Mouse (Mus musculus) embryonic facial prominence, embryonic 13.5 days (tissue): ENCODE measurements at regions not wholly inside any gene's neighbourhood (a gene's known extent, or its start where the extent isn't known, plus 50 kb on each side); places are given as distances from the start of the nearest gene placed in this dataset.

Experiments
- ATAC-seq: fragments of 200-750 bp; cut with Nextera tagmentation; 2 replicates; pipeline ENCODE4 v1.8.0; 2017; ENCODE audit warnings: low read depth; ENCODE audit not compliant: insufficient number of reproducible peaks, insufficient read depth, low FRiP score, low TSS enrichment
- H3K27ac ChIP-seq: fragments of 300-500 bp; sonication (generic); 2 replicates; pipeline ENCODE4 v1.5.1; 2015; ENCODE audit warnings: moderate library complexity, mild to moderate bottlenecking, inconsistent platforms
- H3K27me3 ChIP-seq: fragments of 300-500 bp; sonication (generic); 2 replicates; pipeline ENCODE4 v1.6.1; 2015; ENCODE audit warnings: mild to moderate bottlenecking, inconsistent platforms
- H3K36me3 ChIP-seq: fragments of 300-500 bp; sonication (generic); 2 replicates; pipeline ENCODE4 v1.6.1; 2015; ENCODE audit warnings: mild to moderate bottlenecking, inconsistent platforms
- H3K4me1 ChIP-seq: fragments of 300-500 bp; sonication (generic); 2 replicates; pipeline ENCODE4 v1.6.1; 2015; ENCODE audit warnings: inconsistent platforms
- H3K4me2 ChIP-seq: fragments of 300-500 bp; sonication (generic); 2 replicates; pipeline ENCODE4 v1.6.1; 2015; ENCODE audit warnings: moderate library complexity, mild to moderate bottlenecking, inconsistent platforms
- H3K4me3 ChIP-seq: fragments of 300-500 bp; sonication (generic); 2 replicates; pipeline ENCODE4 v1.5.1; 2015; ENCODE audit warnings: mild to moderate bottlenecking, inconsistent platforms
- H3K9ac ChIP-seq: fragments of 300-500 bp; sonication (generic); 2 replicates; pipeline ENCODE4 v1.6.1; 2015; ENCODE audit warnings: mild to moderate bottlenecking, inconsistent platforms
- H3K9me3 ChIP-seq: fragments of 300-500 bp; sonication (generic); 2 replicates; pipeline ENCODE4 v1.6.1; 2016; ENCODE audit warnings: inconsistent platforms
- WGBS: fragments of 180-500 bp; shearing (Covaris S2); methylation state at CpG from one replicate; pipeline ENCODE4 v1.1.7; 2015; ENCODE audit warnings: mixed read lengths; 5-methylcytosine and 5-hydroxymethylcytosine counted together

GRCm38 (mm10) chr1:59403831-59404547 is 78.2 kb upstream of the Fzd7 start:
- Histone ChIP-seq H3K36me3 (no peaks in the 10 kb centered on the region), H3K4me2 (no peak overlapping the region), H3K4me3 (no peak overlapping the region), H3K27ac (no peak overlapping the region), H3K9ac (no peak overlapping the region), H3K9me3 (no peaks in the 10 kb centered on the region), H3K27me3 (no peaks in the 10 kb centered on the region), H3K4me1 (peaks cover 5% of the 10 kb centered on the region)
- no peak for ATAC-seq
- WGBS: 75% methylated on average over 9 of the region's 9 CpGs

DNA sequence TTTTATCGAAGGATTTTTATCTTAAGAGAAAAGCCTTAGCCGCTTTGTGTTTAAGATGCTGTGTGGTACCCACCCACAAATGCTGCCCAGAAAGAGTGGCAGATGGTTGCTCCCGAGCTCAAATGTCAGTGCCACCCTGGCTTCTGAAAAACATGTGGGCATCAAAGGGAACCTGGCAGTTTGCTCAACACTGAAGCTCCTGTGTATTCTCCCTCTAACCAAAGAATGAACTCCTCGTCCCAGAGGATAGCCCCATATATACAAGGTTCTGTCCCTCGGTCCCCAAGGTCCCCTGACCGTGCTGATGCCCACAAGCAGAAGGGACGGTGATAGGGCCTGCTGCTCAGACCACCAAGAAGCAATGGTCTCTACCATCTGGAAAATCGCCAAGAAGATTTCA is 76.9 kb upstream of the Fzd7 start:
- ATAC-seq: no peak
- Histone ChIP-seq H3K9me3 (no peaks in the 10 kb centered on the region), H3K4me3 (no peak overlapping the region), H3K27me3 (no peaks in the 10 kb centered on the region), H3K4me2 (no peak overlapping the region), H3K9ac (no peak overlapping the region), H3K4me1 (peaks cover 5% of the 10 kb centered on the region), H3K27ac (no peak overlapping the region), H3K36me3 (no peaks in the 10 kb centered on the region)
- WGBS: 67% methylated on average over 8 of the region's 8 CpGs

- no peak for ATAC-seq
- H3K4me2 ChIP-seq: no peak overlapping the region
- no peaks in the 10 kb centered on the region for H3K9me3 ChIP-seq
- no peak overlapping the region for H3K27ac ChIP-seq
- no peaks in the 10 kb centered on the region for H3K36me3 ChIP-seq
- WGBS: 17% methylated on average over 6 of the region's 6 CpGs
- H3K4me1 ChIP-seq: peaks cover 5% of the 10 kb centered on the region
- H3K9ac ChIP-seq: no peak overlapping the region
- H3K27me3 ChIP-seq: no peaks in the 10 kb centered on the region
- H3K4me3 ChIP-seq: no peak overlapping the region
These were observed 75.4 kb upstream of the Fzd7 start for GRCm38 (mm10) chr1:59406741-59407306.

- Histone ChIP-seq H3K4me1 (peaks cover 5% of the 10 kb centered on the region), H3K36me3 (no peaks in the 10 kb centered on the region), H3K4me3 (no peak overlapping the region), H3K9ac (no peak overlapping the region), H3K9me3 (no peaks in the 10 kb centered on the region), H3K27me3 (no peaks in the 10 kb centered on the region), H3K4me2 (peak overlapping the region; percentile 11; the same call in 1 of the 2 replicates), H3K27ac (peak overlapping the region; percentile 73)
- no peak for ATAC-seq
- 11% methylated on average over 8 of the region's 8 CpGs for WGBS
These were observed 72.6 kb upstream of the Fzd7 start for GRCm38 (mm10) chr1:59409585-59410160.

GRCm38 (mm10) chr1:59413264-59413663 is 69.0 kb upstream of the Fzd7 start:
- Histone ChIP-seq H3K27ac (no peak overlapping the region), H3K9me3 (no peaks in the 10 kb centered on the region), H3K4me2 (no peak overlapping the region), H3K9ac (no peak overlapping the region), H3K4me3 (no peak overlapping the region), H3K4me1 (peaks cover 5% of the 10 kb centered on the region), H3K36me3 (no peaks in the 10 kb centered on the region), H3K27me3 (no peaks in the 10 kb centered on the region)
- ATAC-seq: no peak
- 92% methylated on average over 8 of the region's 8 CpGs for WGBS

DNA sequence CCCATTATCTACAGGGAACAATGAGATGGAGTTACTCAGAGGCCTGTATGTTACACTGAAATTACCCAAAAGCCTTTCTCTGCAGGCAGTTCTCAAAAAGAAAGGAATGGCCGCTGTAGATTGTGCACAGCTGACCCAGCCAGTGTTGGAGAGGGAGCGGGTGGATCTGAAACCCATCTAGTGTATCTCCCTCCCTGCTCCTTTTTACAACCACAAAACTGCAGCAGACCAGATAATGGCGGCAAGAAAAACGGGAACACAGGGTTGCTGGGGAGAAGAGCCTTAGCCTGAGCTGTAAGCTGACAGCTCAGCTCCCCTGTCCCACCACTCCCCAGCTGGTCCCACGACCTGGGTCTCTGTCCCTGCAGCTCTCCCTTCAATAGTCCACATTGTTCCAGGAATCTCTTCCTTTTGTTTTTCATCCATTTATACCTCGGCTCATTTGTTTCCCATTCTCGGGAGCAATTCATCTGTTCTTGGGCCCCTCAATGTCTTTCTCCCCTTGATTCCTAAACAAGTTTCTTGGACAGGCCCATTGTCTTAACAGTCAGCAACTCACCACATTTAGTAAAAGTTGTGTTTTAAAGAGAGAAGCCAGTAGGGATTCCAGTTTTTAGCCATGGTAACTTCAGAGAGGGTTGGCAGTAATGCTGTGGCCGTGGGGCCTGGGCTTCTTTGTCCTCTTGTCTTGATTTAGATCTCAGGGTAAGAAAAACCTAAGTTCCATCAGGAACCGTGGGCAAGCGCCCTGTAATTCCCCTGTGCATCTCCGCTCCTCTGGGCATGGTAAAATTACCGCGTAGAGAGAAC is 67.6 kb upstream of the Fzd7 start:
- no peak for ATAC-seq
- H3K4me1 ChIP-seq: peaks cover 3% of the 10 kb centered on the region
- H3K27ac ChIP-seq: no peak overlapping the region
- no peaks in the 10 kb centered on the region for H3K9me3 ChIP-seq
- H3K36me3 ChIP-seq: no peaks in the 10 kb centered on the region
- H3K9ac ChIP-seq: no peak overlapping the region
- no peak overlapping the region for H3K4me2 ChIP-seq
- WGBS: 63% methylated on average over 13 of the region's 13 CpGs
- H3K4me3 ChIP-seq: no peak overlapping the region
- no peaks in the 10 kb centered on the region for H3K27me3 ChIP-seq

DNA sequence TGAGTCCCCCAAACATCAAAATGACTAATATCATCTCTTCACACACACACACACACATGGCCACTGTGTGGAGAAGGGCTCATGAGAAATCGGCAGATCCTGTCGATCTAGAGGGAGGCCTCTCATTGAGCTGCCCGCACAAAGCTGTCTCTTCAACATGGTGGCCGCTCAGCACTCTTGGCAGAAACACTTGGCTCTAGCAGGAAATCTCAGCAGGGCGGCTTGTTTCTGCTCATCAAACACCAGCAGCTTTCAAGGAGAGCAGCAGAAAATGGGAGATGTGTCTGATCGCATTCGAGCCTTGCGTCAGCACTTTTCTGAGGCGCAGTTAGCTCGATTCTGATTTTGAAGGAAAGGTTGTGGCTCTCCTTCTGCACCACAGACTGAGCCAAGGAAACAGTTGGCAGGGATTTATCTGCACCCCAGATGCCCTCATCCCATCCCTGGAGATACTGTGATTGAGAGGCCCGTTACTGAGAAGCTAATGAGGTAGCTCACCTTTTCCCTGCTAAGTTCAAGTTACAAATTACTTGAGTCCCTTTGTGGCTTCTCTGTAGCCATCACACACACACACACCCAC is 66.4 kb upstream of the Fzd7 start:
- 85% methylated on average over 11 of the region's 11 CpGs for WGBS
- H3K36me3 ChIP-seq: no peaks in the 10 kb centered on the region
- no peak overlapping the region for H3K4me3 ChIP-seq
- ATAC-seq: no peak
- no peaks in the 10 kb centered on the region for H3K9me3 ChIP-seq
- H3K27me3 ChIP-seq: no peaks in the 10 kb centered on the region
- H3K9ac ChIP-seq: no peak overlapping the region
- H3K4me1 ChIP-seq: no peaks in the 10 kb centered on the region
- no peak overlapping the region for H3K4me2 ChIP-seq
- no peak overlapping the region for H3K27ac ChIP-seq

DNA sequence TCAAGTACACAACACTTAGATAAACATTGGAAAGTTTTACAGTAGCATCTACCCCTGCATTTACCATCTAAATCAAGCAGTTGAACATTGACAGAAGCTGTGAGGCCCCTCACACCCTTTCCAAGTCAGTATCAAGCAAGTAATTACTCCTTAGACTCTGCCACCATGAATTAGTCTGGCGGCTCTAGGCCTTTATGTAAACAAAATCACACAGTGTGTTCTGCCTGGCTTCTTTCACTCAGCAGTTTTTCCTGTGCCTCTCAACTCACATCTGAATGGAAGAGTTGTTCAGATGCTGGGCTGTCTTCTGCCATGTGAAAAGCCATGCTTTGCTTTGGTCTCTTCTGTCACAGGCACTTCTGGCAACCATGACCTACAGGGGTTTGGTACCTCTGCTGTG is 64.9 kb upstream of the Fzd7 start:
- Histone ChIP-seq H3K36me3 (no peaks in the 10 kb centered on the region), H3K27ac (no peak overlapping the region), H3K4me1 (no peaks in the 10 kb centered on the region), H3K9ac (no peak overlapping the region), H3K4me3 (no peak overlapping the region), H3K4me2 (no peak overlapping the region), H3K9me3 (no peaks in the 10 kb centered on the region), H3K27me3 (no peaks in the 10 kb centered on the region)
- no peak for ATAC-seq
- WGBS: 53% methylated on average over 1 of the region's 1 CpGs

DNA sequence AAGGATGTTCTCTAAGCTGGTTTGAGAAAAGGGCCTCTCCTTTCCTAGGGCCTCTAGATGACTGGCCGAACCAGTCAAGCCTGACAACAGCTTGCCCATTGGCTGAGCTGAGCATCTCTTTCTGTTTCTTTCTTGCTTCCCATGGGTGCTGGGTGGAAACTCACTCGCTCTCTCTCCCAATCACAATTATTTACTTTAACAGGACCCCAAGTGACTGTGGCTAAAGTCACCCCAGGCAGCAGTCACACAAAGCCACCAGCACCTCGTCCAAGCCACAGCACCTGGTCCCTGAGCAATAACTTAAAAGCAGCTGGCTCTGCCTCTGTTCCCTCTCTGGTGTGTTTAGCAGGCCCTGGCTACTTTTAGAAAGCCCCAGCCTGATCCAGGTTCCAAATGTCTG is 64.3 kb upstream of the Fzd7 start:
- Histone ChIP-seq H3K27me3 (no peaks in the 10 kb centered on the region), H3K4me2 (no peak overlapping the region), H3K4me1 (peaks cover 6% of the 10 kb centered on the region), H3K9ac (no peak overlapping the region), H3K27ac (no peak overlapping the region), H3K36me3 (no peaks in the 10 kb centered on the region), H3K9me3 (no peaks in the 10 kb centered on the region), H3K4me3 (no peak overlapping the region)
- ATAC-seq: no peak
- WGBS: 74% methylated on average over 3 of the region's 3 CpGs

- H3K4me2 ChIP-seq: no peak overlapping the region
- no peak overlapping the region for H3K4me3 ChIP-seq
- no peaks in the 10 kb centered on the region for H3K9me3 ChIP-seq
- no peak overlapping the region for H3K9ac ChIP-seq
- peaks cover 14% of the 10 kb centered on the region for H3K4me1 ChIP-seq
- no peaks in the 10 kb centered on the region for H3K27me3 ChIP-seq
- WGBS: 86% methylated on average over 9 of the region's 9 CpGs
- ATAC-seq: no peak
- no peaks in the 10 kb centered on the region for H3K36me3 ChIP-seq
- H3K27ac ChIP-seq: no peak overlapping the region
These were observed 63.5 kb upstream of the Fzd7 start for GRCm38 (mm10) chr1:59418748-59419147.
